Mouse (Mus musculus): ENCODE results near the gene Nfil3.

DNA sequence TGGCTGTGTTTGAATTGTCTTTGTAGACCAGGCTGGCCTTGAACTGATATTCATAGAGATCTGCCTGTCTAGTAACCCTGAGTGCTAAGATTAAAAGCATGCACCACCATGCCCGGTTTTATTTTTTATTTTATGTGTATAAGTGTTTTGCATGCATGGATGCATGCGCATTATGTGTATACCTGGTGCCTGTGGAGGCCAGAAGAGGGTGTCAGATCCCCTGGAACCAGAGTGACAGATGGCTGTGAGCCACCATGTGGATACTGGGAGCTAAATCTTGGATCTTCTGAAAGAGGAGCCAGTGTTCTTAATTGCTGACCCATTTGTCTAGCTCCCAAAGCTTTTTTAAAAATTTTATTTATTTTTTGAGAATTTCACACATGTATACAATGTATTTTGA, 16.9 kb upstream of the Nfil3 start:
- TF ChIP-seq EP300 (IDR thresholded peaks at IDR 0.05; ENCODE audit: insufficient read depth, low read depth, low read length), result no peak
- no peak for TF ChIP-seq POLR2A (IDR thresholded peaks at IDR 0.05; ENCODE audit: insufficient read depth, low read depth, low read length)
